Mouse (Mus musculus) ZHBTc4 (cell line): ENCODE data around the gene Epha1.

Experiments used
- DNase-seq: peaks from one replicate; pipeline ENCODE4 v3.0.0-alpha.2; 2011; ENCODE audit warnings: low read depth, low spot score

Epha1 gene

DNA sequence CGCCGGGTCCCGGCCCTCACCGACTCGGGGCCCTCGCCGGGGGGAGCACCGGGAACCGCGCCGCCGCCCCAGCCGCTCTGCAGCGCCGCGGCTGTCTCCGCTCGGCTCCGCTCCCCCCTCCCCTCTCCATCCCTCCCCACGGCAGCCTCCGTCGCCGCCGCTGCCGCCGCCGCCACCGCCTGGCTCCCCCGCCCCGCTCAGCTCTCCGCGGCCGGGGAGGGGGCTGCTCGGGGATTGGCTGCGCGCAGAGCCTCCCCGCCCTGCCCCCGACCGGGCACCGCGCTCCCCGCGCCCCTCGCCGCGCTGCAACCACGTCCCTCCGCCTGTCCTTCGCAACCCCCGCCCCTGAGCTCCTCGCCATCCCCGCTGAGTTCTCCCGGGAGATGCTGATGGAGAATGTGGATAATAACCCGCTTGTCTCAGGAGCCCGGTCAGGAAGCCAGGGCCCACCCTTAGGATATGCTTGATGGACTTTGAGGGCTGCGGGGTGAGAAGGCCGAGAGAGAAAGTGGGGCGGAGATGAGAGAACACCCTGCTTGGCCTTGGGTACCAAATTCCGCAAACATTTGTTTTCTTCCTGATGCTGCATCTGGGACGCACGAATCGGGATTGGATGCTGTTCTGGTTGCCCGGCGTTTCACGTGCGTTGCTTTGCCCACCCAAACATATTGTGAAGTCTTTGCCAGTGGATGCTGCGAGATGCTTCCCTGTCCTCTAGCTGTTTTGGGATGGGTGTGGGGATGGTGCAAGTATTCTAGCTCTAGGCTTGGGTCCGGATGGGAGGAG lies 48.4 kb downstream of the Epha1 start, which contains the start of gene Fam131b:
Fam131b (minus strand) TSS at position 162 of the 786 bp plus-strand sequence.
- peak; percentile 39 for DNase-seq

DNA sequence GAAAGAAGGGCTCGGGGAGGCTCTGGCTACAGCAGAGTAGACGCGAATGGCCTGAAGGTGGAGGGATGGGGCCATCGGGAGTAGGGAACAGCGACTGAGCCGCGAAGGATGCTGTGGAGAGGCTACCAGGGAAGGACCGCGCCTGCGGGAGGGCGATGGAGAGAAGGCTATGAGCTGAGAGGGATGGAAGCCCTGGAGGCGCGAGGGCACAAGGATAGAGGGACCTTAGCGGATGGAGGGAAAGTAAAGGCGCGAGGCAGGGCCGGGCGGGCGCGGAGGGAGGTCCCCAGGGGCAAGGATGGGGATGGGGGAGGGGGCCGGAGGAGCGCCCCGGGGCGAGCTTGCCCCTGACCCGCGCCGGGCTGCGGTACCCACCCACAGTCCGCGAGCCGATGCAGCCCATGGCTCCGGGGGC lies 49.0 kb downstream of the Epha1 start:
- DNase-seq, result peak; percentile 46

DNA sequence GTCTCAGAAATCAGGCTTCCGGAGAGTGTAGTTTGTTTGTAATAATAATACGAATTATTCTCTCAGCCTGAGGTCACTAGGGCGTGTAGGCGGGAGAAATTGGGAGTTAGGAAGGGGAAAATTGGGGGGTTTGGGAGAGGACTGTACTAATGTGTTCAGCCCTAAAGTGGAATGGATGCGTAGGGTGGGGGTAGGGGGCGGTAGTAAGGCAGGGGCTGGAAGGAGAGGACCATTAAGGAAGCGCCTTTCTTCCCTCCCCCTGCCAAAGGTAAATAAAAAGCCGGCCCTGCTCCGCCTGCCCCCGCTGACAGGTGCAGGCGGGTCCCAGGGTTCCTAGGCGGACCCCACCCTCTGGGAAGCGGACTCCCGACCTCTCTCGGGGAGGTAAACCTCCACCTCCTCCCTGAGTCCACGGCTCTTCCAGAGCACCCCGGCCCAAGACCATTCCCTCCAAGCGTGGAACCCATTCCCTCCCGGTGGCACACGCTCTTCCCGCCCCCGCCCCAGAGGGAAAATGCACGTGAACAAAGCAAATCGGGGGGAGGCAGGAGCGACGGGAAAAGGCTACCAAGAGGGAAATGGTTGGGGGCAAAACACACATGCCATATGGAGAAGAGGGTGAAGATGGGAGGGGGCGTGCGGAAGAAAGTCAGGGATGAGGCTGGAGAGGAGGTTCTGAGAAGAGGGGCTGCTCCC lies 49.5 kb downstream of the Epha1 start:
- DNase-seq, result peak; percentile 12

DNA sequence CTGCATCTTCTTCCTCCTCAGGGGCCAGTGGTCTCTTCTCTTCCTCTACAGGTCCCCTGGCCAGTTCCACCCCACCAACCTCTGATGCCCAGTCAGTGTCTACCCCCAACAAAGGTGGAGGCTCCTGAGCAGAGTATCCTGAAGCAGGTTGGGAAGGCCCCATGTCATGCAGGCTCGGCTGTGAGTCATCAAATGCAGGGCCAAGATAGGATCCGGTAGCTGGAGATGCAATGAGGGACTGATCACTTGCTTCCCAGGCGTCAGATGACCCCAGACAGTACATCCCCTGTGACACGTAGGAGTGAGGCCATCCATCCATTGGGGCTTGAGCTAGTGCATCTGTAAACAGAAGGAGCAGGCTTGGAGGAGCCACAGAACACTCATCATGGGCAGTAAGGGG lies 54.8 kb downstream of the Epha1 start:
- no peak for DNase-seq

DNA sequence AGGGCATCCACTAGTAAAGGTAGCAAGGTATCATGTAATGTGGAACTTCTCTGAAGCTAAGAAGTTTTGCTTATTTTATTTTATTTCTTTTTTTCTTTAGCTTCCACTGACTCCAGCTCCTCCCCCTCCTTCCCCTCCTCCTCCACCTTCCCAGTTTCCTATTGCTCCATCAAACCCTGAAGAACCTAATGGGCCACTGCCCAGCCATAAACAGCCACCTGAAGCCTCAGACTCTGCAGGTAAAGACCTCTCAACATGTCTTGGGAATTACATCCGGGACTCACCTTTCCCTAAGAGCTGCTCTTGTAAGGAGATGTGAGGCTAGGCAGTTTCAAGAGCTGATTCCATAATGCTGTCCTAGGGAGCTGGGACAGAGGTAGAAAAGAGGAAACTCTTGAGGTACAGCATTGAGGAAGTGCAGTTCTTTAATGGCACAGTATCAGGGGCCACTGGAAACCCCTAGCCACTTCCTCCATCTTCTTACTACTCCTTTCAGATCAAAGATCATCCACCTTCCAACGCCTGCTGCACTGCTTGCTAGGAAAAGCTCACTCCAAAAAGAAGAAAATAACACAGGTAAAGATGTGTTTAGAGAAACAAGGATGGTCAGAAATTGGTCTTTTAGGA lies 62.5 kb downstream of the Epha1 start:
- no peak for DNase-seq

DNA sequence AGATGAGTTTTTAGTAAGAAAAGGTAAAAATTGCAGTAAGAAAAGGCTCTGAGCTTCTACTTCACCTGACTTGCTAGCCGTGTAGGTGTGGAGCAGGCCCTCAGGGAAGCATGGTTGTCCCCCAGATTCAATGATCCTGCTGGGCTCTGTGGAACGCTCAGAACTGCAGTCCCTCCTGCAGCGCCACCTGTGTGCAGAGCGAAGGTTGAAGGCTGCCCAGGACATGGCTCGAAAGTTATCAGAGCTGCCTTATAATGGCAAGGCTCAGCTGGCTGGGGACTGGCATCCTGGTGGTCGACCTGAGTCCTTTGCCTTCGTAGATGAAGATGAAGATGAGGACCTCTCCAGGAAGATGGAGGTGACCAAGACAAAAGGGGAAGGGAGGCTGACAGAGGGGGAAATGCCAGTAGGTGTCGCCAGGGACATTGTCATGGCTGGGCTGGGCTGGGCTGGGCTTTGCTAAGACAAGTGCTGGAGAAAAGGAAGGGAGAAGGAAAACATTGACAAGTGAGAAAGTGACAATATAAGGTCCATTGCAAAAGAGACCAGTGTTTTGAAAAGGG lies 63.2 kb downstream of the Epha1 start:
- DNase-seq, result no peak
